Mouse (Mus musculus) forebrain, embryonic 16.5 days (tissue): ENCODE results near the gene Mrps21. TPM values are rescaled to one million over a fixed set of nuclear protein-coding genes. Genes with fewer than 3 reads are reported as not detected.

Source experiments
- ATAC-seq: fragments of 200-750 bp; cut with Nextera tagmentation; 2 replicates; pipeline ENCODE4 v1.8.0; 2017; ENCODE audit warnings: mild to moderate bottlenecking, moderate library complexity
- H3K27ac ChIP-seq: fragments of 300-500 bp; sonication (generic); 2 replicates; pipeline ENCODE4 v1.5.1; 2014; ENCODE audit warnings: low read length, control low read depth
- H3K27me3 ChIP-seq: fragments of 300-500 bp; sonication (generic); replicated peaks from 2 replicates; pipeline ENCODE4 v1.6.1; 2014; ENCODE audit warnings: low read length; ENCODE audit not compliant: control insufficient read depth, insufficient read depth
- H3K36me3 ChIP-seq: fragments of 300-500 bp; sonication (generic); 2 replicates; pipeline ENCODE4 v1.6.1; 2014; ENCODE audit not compliant: control insufficient read depth, insufficient read depth
- H3K4me1 ChIP-seq: fragments of 300-500 bp; sonication (generic); replicated peaks from 2 replicates; pipeline ENCODE4 v1.6.1; 2014; ENCODE audit warnings: low read length; ENCODE audit not compliant: control insufficient read depth, insufficient read depth
- H3K4me2 ChIP-seq: fragments of 300-500 bp; sonication (generic); 2 replicates; pipeline ENCODE4 v1.6.1; 2014; ENCODE audit warnings: mild to moderate bottlenecking, low read length, control low read depth
- H3K4me3 ChIP-seq: fragments of 300-500 bp; sonication (generic); replicated peaks from 2 replicates; pipeline ENCODE4 v1.5.1; 2014; ENCODE audit warnings: mild to moderate bottlenecking, low read length, control low read depth
- H3K9ac ChIP-seq: fragments of 300-500 bp; sonication (generic); replicated peaks from 2 replicates; pipeline ENCODE4 v1.6.1; 2014; ENCODE audit warnings: low read depth, low read length, control low read depth
- H3K9me3 ChIP-seq: fragments of 300-500 bp; sonication (generic); 2 replicates; pipeline ENCODE4 v1.6.1; 2016; ENCODE audit warnings: low read length; ENCODE audit not compliant: control insufficient read depth
- WGBS: fragments of 180-500 bp; shearing (Covaris S2); extraction: QIAGEN DNeasy Blood & Tissue Kit; methylation state at CpG from one replicate; pipeline ENCODE4 v1.1.7; 2014; 5-methylcytosine and 5-hydroxymethylcytosine counted together
- polyA plus RNA-seq: library from polyadenylated mRNA; unstranded; fragments of >200 nt; fragmentation: Nextera tagmentation; extraction: Ambion mirVana; gene quantifications from 2 replicates; pipeline ENCODE4 v1.2.1, GENCODE M21; 2015

Gene Mrps21
- polyA plus RNA-seq, 1 experiment from 2014 or later = 243 TPM

DNA sequence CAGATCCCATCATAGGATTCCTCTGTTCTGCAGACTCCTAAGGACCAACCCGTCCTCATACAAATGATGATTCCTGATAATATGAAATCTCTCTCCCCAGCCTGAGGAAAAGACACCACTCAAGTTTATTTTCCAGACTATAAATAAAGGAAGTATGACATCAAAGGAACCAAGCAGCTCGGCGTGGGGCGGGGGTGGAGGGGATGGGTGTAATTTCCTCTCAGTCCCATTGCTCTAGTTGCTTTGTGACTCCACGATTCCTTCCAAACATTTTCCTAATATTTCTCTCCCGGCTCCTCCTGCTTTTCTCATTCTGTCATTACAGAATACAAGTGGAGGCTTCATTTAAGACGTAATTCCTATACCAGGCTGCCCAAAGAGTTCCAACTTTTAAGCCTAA, 21.8 kb upstream of the Mrps21 start:
- peak overlapping the region; percentile 71 for H3K27ac ChIP-seq
- H3K9me3 ChIP-seq = no peaks in the 10 kb centered on the region
- H3K4me1 ChIP-seq = peaks cover 12% of the 10 kb centered on the region
- no peaks in the 10 kb centered on the region for H3K36me3 ChIP-seq
- 28% methylated on average over 7 of the region's 7 CpGs for WGBS
- H3K9ac ChIP-seq = peak overlapping the region; percentile 76
- peak overlapping the region; percentile 75 for H3K4me3 ChIP-seq
- H3K27me3 ChIP-seq = no peaks in the 10 kb centered on the region
- H3K4me2 ChIP-seq = peak overlapping the region; percentile 71
- peak; percentile 2; the same call in 1 of the 2 replicates for ATAC-seq

DNA sequence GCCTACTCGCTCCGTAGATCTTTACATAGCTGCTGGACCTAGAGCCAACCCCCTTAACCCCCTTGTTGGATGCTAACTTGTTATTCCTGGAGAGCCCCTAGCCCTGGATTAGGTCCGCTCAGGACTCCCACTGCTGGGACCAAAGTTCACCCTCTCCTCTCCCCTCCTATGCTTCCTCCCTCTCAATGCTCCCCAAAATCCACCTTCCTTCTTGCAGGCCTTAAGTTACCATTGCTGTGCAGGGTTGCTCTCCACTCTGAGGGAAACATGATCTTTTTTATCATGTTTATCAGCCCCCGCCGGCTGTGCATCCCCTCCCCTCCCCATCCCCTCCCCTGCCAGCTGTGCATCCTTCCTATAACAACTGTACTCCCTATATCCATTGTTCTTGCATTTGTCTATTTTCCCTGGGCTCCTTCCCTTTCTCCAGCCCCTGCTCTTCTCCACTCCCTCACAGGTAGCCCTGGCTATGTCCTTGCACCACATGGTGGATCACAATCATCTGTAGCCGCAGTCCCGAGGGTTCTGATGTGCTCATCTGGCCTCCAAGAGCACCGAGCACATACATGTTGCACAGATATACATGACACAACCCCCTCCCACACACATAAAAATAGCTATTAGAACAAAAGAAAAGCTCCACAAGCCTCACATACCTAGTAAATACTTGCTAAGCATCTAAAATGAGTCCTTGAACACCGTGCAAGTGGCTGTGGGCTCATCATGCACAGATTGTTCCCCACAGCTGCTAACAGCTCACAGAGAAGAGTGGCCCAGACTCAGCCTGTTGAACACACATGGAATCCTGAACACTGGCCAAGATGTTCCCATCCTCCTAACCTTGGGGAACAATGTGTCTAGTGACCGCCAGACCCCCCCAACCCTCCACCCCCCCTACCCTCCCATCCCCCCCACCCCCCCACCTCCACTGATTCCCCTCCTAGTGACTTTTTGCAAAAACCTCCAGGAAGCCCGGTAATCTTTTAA, 21.0 kb upstream of the Mrps21 start:
- no peaks in the 10 kb centered on the region for H3K27me3 ChIP-seq
- no peak overlapping the region for H3K9ac ChIP-seq
- H3K9me3 ChIP-seq = no peaks in the 10 kb centered on the region
- 40% methylated on average over 11 of the region's 11 CpGs for WGBS
- peaks cover 12% of the 10 kb centered on the region for H3K4me1 ChIP-seq
- no peak for ATAC-seq
- H3K4me3 ChIP-seq = no peak overlapping the region
- no peaks in the 10 kb centered on the region for H3K36me3 ChIP-seq
- no peak overlapping the region for H3K4me2 ChIP-seq
- H3K27ac ChIP-seq = no peak overlapping the region; the same call in 1 of the 2 replicates

DNA sequence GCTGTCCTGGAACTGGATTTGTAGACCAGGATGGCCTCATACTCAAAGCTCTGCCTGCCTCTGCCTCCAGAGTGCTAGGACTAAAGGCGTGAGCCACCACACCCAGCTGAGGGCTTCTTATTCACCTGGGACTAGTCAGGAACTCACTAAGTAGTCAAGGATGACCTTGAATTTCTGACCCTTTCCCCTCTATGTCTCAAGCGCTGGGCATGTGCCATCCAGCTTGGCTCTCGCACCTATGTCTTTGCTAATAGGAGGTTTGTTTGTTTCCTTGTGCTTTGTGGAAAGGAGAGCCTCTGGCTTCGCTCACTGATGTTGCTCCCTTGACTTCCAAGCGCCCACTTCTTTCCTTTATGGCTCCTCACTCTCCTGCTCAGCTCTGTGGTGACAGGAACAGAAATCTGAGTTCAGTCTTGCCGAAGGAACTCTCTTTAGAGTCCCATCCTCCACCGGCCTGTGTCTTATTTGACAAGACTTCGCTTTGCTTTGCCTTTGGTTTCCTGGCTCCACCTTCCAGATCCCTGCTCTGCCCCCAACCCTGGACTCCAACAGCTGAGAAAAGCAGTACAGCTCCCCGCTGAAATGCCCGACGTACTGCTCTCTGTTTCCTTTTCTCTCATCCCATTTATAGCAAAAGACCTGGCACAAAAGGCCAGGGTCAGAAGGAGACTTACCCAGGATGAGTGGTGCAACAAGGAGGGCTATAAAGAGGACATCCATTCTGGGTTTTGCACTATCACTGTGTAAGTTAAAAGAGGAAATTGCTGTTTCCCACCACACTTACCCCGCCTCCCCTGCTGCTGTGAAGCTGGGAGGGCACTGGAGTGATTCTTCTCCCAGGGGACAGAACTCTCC, 20.1 kb upstream of the Mrps21 start, which contains the start of gene BC028528:
Gene BC028528, minus strand, starts transcription at position 795 of the 855 bp plus-strand sequence.
- Histone ChIP-seq H3K4me2 (no peak within 1 kb of the TSS), H3K4me3 (no peak within 1 kb of the TSS), H3K36me3 (no peaks in the 10 kb centered on the region), H3K27ac (no peak within 1 kb of the TSS; the same call in 1 of the 2 replicates), H3K9ac (no peak within 1 kb of the TSS), H3K9me3 (no peaks in the 10 kb centered on the region), H3K4me1 (peaks cover 12% of the 10 kb centered on the region), H3K27me3 (no peaks in the 10 kb centered on the region)
- WGBS = 34% methylated on average over 12 of the region's 12 CpGs
- no peak for ATAC-seq

DNA sequence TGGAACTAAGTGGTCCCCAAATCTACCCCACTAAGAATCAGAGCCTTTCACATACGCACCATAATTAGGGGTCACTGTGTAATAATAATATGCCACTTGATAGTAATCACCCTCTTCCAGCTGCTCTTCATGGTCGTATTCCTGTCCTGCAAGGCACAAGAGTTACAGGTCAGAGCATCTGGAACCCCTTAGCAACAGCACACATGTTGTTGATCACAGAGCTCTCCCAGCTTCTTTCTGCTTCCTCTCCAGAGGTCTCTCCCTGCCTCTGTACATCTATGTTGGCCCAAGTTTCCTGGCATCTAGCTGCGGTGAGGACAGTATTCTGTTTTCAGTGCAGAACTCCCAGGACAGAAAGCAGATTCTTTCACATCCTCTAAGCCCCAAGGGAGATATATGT, 18.3 kb upstream of the Mrps21 start:
- no peak for ATAC-seq
- H3K9ac ChIP-seq = no peak overlapping the region
- H3K36me3 ChIP-seq = no peaks in the 10 kb centered on the region
- no peak overlapping the region for H3K27ac ChIP-seq
- H3K27me3 ChIP-seq = no peaks in the 10 kb centered on the region
- H3K4me1 ChIP-seq = peaks cover 4% of the 10 kb centered on the region
- no peaks in the 10 kb centered on the region for H3K9me3 ChIP-seq
- 82% methylated on average over 3 of the region's 3 CpGs for WGBS
- H3K4me3 ChIP-seq = no peak overlapping the region
- no peak overlapping the region for H3K4me2 ChIP-seq

DNA sequence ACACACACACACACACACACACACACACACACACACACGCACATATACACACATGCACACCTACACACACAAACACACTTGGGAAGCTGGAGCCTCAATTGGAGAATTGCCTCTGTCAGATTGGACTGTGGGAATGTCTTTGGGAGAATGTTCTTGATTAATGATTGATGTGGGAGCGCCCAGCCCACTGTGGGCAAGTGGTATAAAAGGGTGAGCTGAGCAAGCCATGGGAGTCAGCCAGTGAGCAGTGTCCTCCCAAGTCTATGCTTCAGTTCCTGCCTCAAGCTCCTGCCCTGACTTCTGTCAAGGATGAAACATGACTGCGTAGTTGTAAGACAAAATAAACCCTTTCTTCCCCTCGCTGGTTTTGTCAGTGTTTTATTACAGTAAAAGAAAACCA, 16.3 kb upstream of the Mrps21 start:
- no peak for ATAC-seq
- H3K9me3 ChIP-seq = no peaks in the 10 kb centered on the region
- no peak overlapping the region for H3K9ac ChIP-seq

DNA sequence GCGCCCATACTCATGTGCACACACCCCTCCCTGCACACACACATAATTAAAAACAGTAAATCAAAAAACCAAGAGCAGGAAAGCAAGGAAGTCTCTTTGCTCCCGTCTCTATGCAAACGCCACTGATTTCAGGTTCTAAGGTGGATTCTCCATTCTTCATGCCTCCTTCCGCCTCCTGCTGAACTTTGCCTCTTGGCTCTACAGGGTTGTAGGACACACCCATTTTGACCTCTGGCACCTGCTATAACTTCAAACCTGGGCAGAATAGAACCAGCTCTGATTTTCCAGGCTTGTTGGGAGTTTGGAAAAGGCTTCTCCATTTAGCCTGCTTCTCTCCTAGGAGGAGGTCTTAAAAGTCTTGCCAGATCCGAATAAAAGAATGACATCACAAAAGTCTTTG, 13.1 kb upstream of the Mrps21 start:
- Histone ChIP-seq H3K9ac (no peak overlapping the region), H3K27me3 (0 out of 2 replicates have a peak, but pooled peaks cover 3% of the 10 kb centered on the region), H3K4me2 (no peak overlapping the region), H3K4me1 (peaks cover 10% of the 10 kb centered on the region), H3K9me3 (no peaks in the 10 kb centered on the region), H3K27ac (no peak overlapping the region), H3K36me3 (no peaks in the 10 kb centered on the region), H3K4me3 (no peak overlapping the region)
- WGBS = 86% methylated on average over 5 of the region's 5 CpGs
- no peak for ATAC-seq

More for the DNA sequence above, 16.3 kb upstream of the Mrps21 start:
- Histone ChIP-seq H3K27me3 (0 out of 2 replicates have a peak, but pooled peaks cover 3% of the 10 kb centered on the region), H3K36me3 (no peaks in the 10 kb centered on the region), H3K4me2 (no peak overlapping the region), H3K27ac (no peak overlapping the region), H3K4me1 (peaks cover 5% of the 10 kb centered on the region), H3K4me3 (no peak overlapping the region)
- WGBS = 83% methylated on average over 4 of the region's 4 CpGs

DNA sequence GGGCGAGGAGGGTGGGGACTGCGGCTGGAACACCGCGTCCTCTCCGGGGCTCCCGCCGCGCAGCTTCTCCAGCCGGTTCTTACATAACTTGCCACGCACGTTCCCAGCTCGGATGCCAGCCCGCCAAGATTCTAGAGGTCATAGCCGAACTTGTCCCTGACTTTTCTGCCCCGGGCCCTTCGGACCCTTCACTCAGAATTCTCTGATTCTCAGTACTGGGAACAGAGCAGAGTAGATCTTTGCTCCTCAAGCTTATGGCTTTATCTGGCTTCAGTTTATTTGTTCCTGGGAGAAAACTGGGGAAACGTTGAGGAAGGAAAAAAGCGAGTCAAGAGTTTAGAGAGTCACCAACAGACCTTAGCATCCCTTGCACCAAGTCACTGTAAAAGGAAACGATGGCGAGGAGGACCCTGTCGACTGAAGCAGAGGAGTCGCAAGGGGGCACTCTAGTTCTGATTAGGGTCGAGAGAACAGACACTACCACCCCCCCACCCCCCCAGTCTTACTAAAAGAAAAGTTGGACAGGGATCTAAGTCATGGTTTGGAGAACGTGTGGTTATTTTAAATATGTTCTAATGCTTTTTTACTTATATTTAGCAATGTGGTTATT, 11.6 kb upstream of the Mrps21 start:
- no peak for ATAC-seq
- Histone ChIP-seq H3K4me2 (peak overlapping the region; percentile 100), H3K27me3 (0 out of 2 replicates have a peak, but pooled peaks cover 3% of the 10 kb centered on the region), H3K9me3 (no peaks in the 10 kb centered on the region), H3K36me3 (no peaks in the 10 kb centered on the region), H3K27ac (no peak overlapping the region), H3K4me1 (peaks cover 10% of the 10 kb centered on the region), H3K9ac (peak overlapping the region; percentile 38; the same call in 1 of the 2 replicates), H3K4me3 (peak overlapping the region; percentile 55)
- 3% methylated on average over 24 of the region's 24 CpGs for WGBS

DNA sequence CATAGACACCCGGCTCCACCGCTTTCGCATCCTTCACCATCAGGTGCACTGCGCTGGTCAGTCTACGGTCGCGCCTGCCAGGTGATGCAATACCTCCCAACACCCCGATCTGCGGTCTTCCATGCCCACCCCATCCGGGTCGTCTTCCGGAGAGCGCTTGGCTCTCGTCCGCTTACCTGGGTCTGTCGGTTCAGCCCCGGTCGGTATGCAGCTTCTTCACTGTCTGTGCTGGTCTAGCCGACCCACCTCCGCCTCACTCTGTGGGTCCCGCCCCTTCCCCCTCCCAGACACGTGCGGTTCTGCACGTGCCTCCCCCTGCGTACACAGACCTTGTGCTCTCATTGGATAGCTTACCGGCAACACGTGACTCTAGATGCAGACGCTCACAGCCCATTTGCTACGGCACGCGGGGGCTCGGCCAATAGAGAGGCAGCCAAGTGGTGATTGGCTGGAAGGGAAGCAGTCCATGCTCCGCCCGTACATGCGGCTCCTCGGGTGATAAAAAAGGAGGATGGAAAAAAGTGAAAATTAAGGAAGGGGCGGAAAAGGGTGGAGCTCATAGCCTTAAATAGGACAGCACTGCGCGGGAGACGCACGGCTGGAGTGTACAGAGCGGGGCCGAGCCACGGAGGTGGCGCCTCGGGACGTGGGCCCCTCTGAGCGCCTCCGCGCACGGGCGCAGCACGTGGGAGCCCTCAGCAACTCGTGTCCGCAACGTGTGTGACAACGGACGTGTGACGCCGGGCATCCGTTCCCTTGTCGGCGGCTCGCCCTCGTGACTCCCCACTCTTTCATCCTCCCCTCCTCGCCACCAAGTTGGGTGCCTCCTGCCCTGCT, 10.9 kb upstream of the Mrps21 start, which contains the start of gene Ciart:
Gene Ciart, minus strand, starts transcription at position 273 of the 837 bp plus-strand sequence.
- no peak within 1 kb of the TSS for H3K27ac ChIP-seq
- H3K9me3 ChIP-seq = no peaks in the 10 kb centered on the region
- peak within 1 kb of the TSS; percentile 55 for H3K4me3 ChIP-seq
- peak within 1 kb of the TSS; percentile 100 for H3K4me2 ChIP-seq
- under 1% methylated on average over 66 of the region's 66 CpGs for WGBS
- H3K27me3 ChIP-seq = 0 out of 2 replicates have a peak, but pooled peaks cover 3% of the 10 kb centered on the region
- peak within 1 kb of the TSS; percentile 56 for H3K9ac ChIP-seq
- H3K4me1 ChIP-seq = peaks cover 10% of the 10 kb centered on the region
- H3K36me3 ChIP-seq = no peaks in the 10 kb centered on the region
- peak; percentile 100 for ATAC-seq
